Mouse (Mus musculus): ENCODE measurements at regions not wholly inside any gene's neighbourhood (a gene's known extent, or its start where the extent isn't known, plus 50 kb on each side); places are given as distances from the start of the nearest gene placed in this dataset.

DNA sequence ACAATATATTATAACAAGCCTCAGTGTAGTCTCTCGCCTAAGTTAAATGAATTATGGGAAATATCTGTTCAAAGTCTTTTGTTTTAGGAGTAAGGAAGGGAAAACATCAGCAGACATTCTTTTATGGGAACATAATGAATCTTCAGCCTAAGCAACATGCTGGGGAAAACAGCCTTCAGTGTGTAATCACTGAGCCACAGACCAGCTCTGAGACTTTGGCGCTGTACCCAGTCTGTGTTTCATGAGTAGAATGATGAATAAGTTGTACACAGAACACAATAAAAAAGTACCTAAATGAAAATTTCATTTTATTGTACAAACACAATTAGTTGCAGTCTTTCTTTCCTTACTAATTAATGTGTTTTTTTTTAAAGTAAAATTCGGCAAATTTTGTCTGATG, 1774.8 kb upstream of the Pcdh20 start:
- no peak for TF ChIP-seq TAL1 (conservative IDR thresholded peaks at IDR 0.05; ENCODE audit: low read depth, low read length)
- no peak for TF ChIP-seq CTCF (IDR thresholded peaks at IDR 0.05; ENCODE audit: low read depth, low read length)
